In the genomic region with DNA sequence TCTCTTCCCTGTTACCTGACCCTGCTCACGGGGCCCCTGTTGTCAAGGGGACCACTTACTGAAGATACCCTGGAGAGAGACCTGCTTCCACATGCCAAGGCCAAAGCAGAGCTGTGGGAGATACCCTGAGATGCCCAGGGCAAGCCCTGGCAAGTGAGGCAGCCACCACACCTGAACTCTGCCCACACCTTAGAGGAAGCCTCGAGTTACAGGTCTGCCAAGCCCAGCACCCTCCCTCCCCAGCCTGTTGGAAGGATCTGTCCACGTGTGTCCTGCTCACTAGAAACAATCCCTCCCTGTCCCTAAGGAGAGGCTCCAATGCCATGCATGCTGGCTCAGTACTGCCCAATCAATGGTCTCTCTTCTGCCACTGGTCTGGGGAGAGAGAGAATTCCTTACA, we compare ENCODE assay signal across 25 mouse cellular contexts. TPM values are rescaled to one million over a fixed set of nuclear protein-coding genes. Genes with fewer than 3 reads are reported as not detected.
A peak's percentile ranks its signal among the peaks of the same experiment; 100 is the strongest.
DNase-seq lines count a peak whose midpoint lies in the region; ATAC-seq and TF ChIP-seq lines count a peak whose summit lies in the region.
"Had no signal": no experiment of that assay in that cellular context is flagged by ENCODE, and none has a peak within 500 bp of the region (broad histone marks: within the 10 kb centered on the region; RNA-seq: fewer than 3 reads in every experiment).

No protein-coding gene starts in this region.

- TF ChIP-seq CTCF in gastrocnemius, adult 2 months (IDR thresholded peaks at IDR 0.05): no peak

- no peak overlapping the region for H3K9ac ChIP-seq in intestine, embryonic 15.5 days
- peak overlapping the region; percentile 24; the same call in 1 of the 2 replicates for H3K9ac ChIP-seq in intestine, embryonic 16.5 days (ENCODE audit: low read depth, low read length)
- H3K9ac ChIP-seq in stomach, embryonic 15.5 days: no peak overlapping the region
- H3K9ac ChIP-seq: forebrain, embryonic 13.5 days; hindbrain, embryonic 12.5 days; hindbrain, embryonic 15.5 days had no signal

- peak overlapping the region; percentile 7; the same call in 1 of the 2 replicates for H3K27ac ChIP-seq in intestine, embryonic 15.5 days
- H3K27ac ChIP-seq in intestine, embryonic 16.5 days (ENCODE audit: low read length): peak overlapping the region; percentile 43; the same call in 1 of the 2 replicates
- H3K27ac ChIP-seq in stomach, embryonic 15.5 days: peak overlapping the region; percentile 44; the same call in 1 of the 2 replicates
- H3K27ac ChIP-seq in gastrocnemius, adult 2 months: no peak overlapping the region
- H3K27ac ChIP-seq: embryonic facial prominence, embryonic 10.5 days; embryonic facial prominence, embryonic 13.5 days; forebrain, embryonic 13.5 days; hindbrain, embryonic 12.5 days; hindbrain, embryonic 15.5 days had no signal

- H3K36me3 ChIP-seq in intestine, embryonic 15.5 days: no peaks in the 10 kb centered on the region
- no peaks in the 10 kb centered on the region for H3K36me3 ChIP-seq in intestine, embryonic 16.5 days (ENCODE audit: control insufficient read depth, insufficient read depth, low read length)
- H3K36me3 ChIP-seq in stomach, embryonic 15.5 days: no peaks in the 10 kb centered on the region
- H3K36me3 ChIP-seq: embryonic facial prominence, embryonic 13.5 days; hindbrain, embryonic 12.5 days; hindbrain, embryonic 15.5 days had no signal

- peaks cover 44% of the 10 kb centered on the region for H3K4me1 ChIP-seq in intestine, embryonic 15.5 days (replicated peaks)
- peaks cover 59% of the 10 kb centered on the region for H3K4me1 ChIP-seq in intestine, embryonic 16.5 days (ENCODE audit: control insufficient read depth, insufficient read depth, low read length)
- H3K4me1 ChIP-seq in stomach, embryonic 15.5 days: peaks cover 57% of the 10 kb centered on the region

- H3K27me3 ChIP-seq in intestine, embryonic 15.5 days (replicated peaks): no peaks in the 10 kb centered on the region
- no peaks in the 10 kb centered on the region for H3K27me3 ChIP-seq in intestine, embryonic 16.5 days (replicated peaks; ENCODE audit: control insufficient read depth, insufficient read depth, low read length)
- H3K27me3 ChIP-seq in stomach, embryonic 15.5 days (replicated peaks): no peaks in the 10 kb centered on the region
- H3K27me3 ChIP-seq: embryonic facial prominence, embryonic 13.5 days; forebrain, embryonic 13.5 days; hindbrain, embryonic 12.5 days; hindbrain, embryonic 15.5 days had no signal

- ATAC-seq in intestine, embryonic 15.5 days: 0 out of 2 replicates have a peak, but pooled peaks have one; percentile 10
- ATAC-seq in intestine, embryonic 16.5 days: 0 out of 2 replicates have a peak, but pooled peaks have one; percentile 4
- no peak for ATAC-seq in stomach, embryonic 15.5 days (ENCODE audit: insufficient read depth, low FRiP score, low read depth)
- ATAC-seq: CD4-positive, CD25-positive, alpha-beta regulatory T cell, adult 4 months; forebrain, embryonic 13.5 days; forebrain, embryonic 16.5 days had no signal

- WGBS in intestine, embryonic 15.5 days: 53% methylated on average over 3 of the region's 3 CpGs
- WGBS in intestine, embryonic 16.5 days: 58% methylated on average over 3 of the region's 3 CpGs
- WGBS in stomach, embryonic 15.5 days: 66% methylated on average over 3 of the region's 3 CpGs

- no peak overlapping the region for H3K4me2 ChIP-seq in intestine, embryonic 15.5 days (replicated peaks)
- H3K4me2 ChIP-seq in intestine, embryonic 16.5 days (ENCODE audit: low read depth, low read length): no peak overlapping the region
- H3K4me2 ChIP-seq in stomach, embryonic 15.5 days: no peak overlapping the region
- H3K4me2 ChIP-seq: embryonic facial prominence, embryonic 13.5 days; forebrain, embryonic 13.5 days; heart, embryonic 11.5 days; hindbrain, embryonic 12.5 days; hindbrain, embryonic 15.5 days had no signal

- no peak overlapping the region for H3K4me3 ChIP-seq in intestine, embryonic 15.5 days (replicated peaks)
- no peak overlapping the region for H3K4me3 ChIP-seq in intestine, embryonic 16.5 days (ENCODE audit: low read length)
- no peak overlapping the region for H3K4me3 ChIP-seq in stomach, embryonic 15.5 days (replicated peaks)
- no peak overlapping the region for H3K4me3 ChIP-seq in gastrocnemius, adult 2 months
- H3K4me3 ChIP-seq: embryonic facial prominence, embryonic 10.5 days; embryonic facial prominence, embryonic 13.5 days; erythroblast, embryonic 14.5 days; forebrain, embryonic 13.5 days; hindbrain, embryonic 12.5 days; hindbrain, embryonic 15.5 days had no signal

- intact Hi-C loops in gastrocnemius, adult 2 months (cut with DNase I): no loop called here

- H3K9me3 ChIP-seq in intestine, embryonic 15.5 days: no peaks in the 10 kb centered on the region
- no peaks in the 10 kb centered on the region for H3K9me3 ChIP-seq in intestine, embryonic 16.5 days (ENCODE audit: control insufficient read depth, low read length)
- H3K9me3 ChIP-seq in stomach, embryonic 15.5 days: no peaks in the 10 kb centered on the region
- H3K9me3 ChIP-seq: embryonic facial prominence, embryonic 10.5 days; embryonic facial prominence, embryonic 13.5 days; forebrain, embryonic 13.5 days; hindbrain, embryonic 12.5 days; hindbrain, embryonic 15.5 days had no signal

- DNase-seq in embryo, embryonic 9.5 days (ENCODE audit: extremely low spot score): no peak
- DNase-seq in gastrocnemius, adult 2 months: no peak
- DNase-seq in left cerebral cortex, adult 18-20 months (ENCODE audit: low spot score in 2 of 2): no peak
- DNase-seq: adrenal gland, adult 2 months; adrenal gland, postnatal 14 days; cerebellum, adult 11 months; cerebellum, adult 2 months; cerebellum, adult 9-11 months; cerebellum, postnatal 25 days; gastrocnemius, postnatal 14 days; heart, adult 11 months had no signal

RNA-seq across cellular contexts. Expression of a gene that starts 56.2 kb away (rescaled TPM):
- 13.6 and 14.0 TPM in 2 replicates for polyA plus RNA-seq in intestine, embryonic 15.5 days (2015; fragmentation: Nextera tagmentation; extraction: Ambion mirVana)
- polyA plus RNA-seq in intestine, embryonic 16.5 days (2015; fragmentation: Nextera tagmentation; extraction: Ambion mirVana): 10.7 and 11.3 TPM in 2 replicates
- polyA plus RNA-seq in stomach, embryonic 15.5 days (2015; fragmentation: Nextera tagmentation; extraction: Ambion mirVana): 17.1 and 18.0 TPM in 2 replicates
- 1 to 10 TPM; 1.5 to 2.3 TPM for total RNA-seq in gastrocnemius, adult 2 months (2021)
- 10 to 100 TPM; 76.8 to 79.4 TPM for total RNA-seq in left cerebral cortex, adult 18-20 months (2021)
- total RNA-seq: MEL had no signal
- polyA plus RNA-seq: C2C12; CD4-positive, CD25-positive, alpha-beta regulatory T cell, adult 4 months had no signal
